Mouse (Mus musculus) lung, adult 2 months (tissue): ENCODE results near the gene Ccdc51.

Source experiments
- CTCF ChIP-seq: fragments of 200-500 bp; IDR thresholded peaks from 2 replicates; pipeline ENCODE4 v1.5.1; 2011; ENCODE audit warnings: mild to moderate bottlenecking, low read length, control low read depth; ENCODE audit not compliant: insufficient read depth
- POLR2A ChIP-seq: fragments of 200-500 bp; IDR thresholded peaks from 2 replicates; pipeline ENCODE4 v1.6.1; 2011; ENCODE audit warnings: low read depth, mild to moderate bottlenecking, control low read depth, low read length, borderline replicate concordance; ENCODE audit errors: extremely low read depth

DNA sequence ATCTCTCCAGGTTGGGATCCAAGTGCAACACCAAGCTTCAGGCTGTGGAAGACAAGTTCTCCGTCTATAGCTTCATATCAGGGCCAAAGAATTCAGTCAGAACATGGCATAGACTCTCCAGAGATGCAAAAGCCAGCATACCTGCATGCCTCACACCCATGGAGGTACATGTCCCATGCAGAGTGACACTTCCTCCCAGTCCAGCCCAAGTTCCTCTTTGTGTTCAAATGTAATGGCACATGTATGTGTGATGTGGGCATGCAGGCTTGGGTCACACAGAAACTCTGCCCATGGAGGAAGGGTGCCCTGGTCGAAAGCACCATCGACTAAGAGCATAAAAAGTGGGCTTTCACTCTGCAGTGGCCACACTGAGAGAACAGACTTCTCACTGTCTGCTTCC is 41.9 kb downstream of the Ccdc51 start:
- no peak for TF ChIP-seq CTCF
- TF ChIP-seq POLR2A = no peak
